Mouse (Mus musculus) forebrain, embryonic 14.5 days (tissue): Measurements from ENCODE around the gene Slc12a5. TPM values are rescaled to one million over a fixed set of nuclear protein-coding genes. Genes with fewer than 3 reads are reported as not detected.
A peak's percentile ranks its signal among the peaks of the same experiment; 100 is the strongest.

Experiments used
- ATAC-seq: fragments of 200-750 bp; cut with Nextera tagmentation; 2 replicates; pipeline ENCODE4 v1.8.0; 2017; ENCODE audit warnings: mild to moderate bottlenecking, moderate library complexity
- DNase-seq: peaks from one replicate; pipeline ENCODE4 v3.0.0-alpha.2; 2015; ENCODE audit warnings: low spot score
- H3K27ac ChIP-seq: fragments of 300-500 bp; sonication (generic); 2 replicates; pipeline ENCODE4 v1.5.1; 2014; ENCODE audit warnings: low read depth, mild to moderate bottlenecking, control low read depth, low read length, moderate library complexity
- H3K27me3 ChIP-seq: fragments of 300-500 bp; sonication (generic); replicated peaks from 2 replicates; pipeline ENCODE4 v1.6.1; 2014; ENCODE audit warnings: low read length, control low read depth, mixed read lengths; ENCODE audit not compliant: control insufficient read depth, insufficient read depth
- H3K36me3 ChIP-seq: fragments of 300-500 bp; sonication (generic); 2 replicates; pipeline ENCODE4 v1.6.1; 2014; ENCODE audit warnings: low read length, control low read depth; ENCODE audit not compliant: control insufficient read depth, insufficient read depth
- H3K4me1 ChIP-seq: fragments of 300-500 bp; sonication (generic); 2 replicates; pipeline ENCODE4 v1.6.1; 2014; ENCODE audit warnings: antibody characterized with exemption, low read length, control low read depth; ENCODE audit not compliant: control insufficient read depth, insufficient read depth
- H3K4me2 ChIP-seq: fragments of 300-500 bp; sonication (generic); 2 replicates; pipeline ENCODE4 v1.6.1; 2014; ENCODE audit warnings: mild to moderate bottlenecking, control low read depth, low read length
- H3K4me3 ChIP-seq: fragments of 300-500 bp; sonication (generic); 2 replicates; pipeline ENCODE4 v1.5.1; 2014; ENCODE audit warnings: low read depth, low read length, control low read depth
- H3K9ac ChIP-seq: fragments of 300-500 bp; sonication (generic); 2 replicates; pipeline ENCODE4 v1.6.1; 2014; ENCODE audit warnings: mild to moderate bottlenecking, low read length, control low read depth, moderate library complexity
- H3K9me3 ChIP-seq: fragments of 300-500 bp; sonication (generic); replicated peaks from 2 replicates; pipeline ENCODE4 v1.6.1; 2016; ENCODE audit warnings: low read length, control low read depth, mixed read lengths; ENCODE audit not compliant: control insufficient read depth
- WGBS: fragments of 180-500 bp; shearing (Covaris S2); extraction: QIAGEN DNeasy Blood & Tissue Kit; methylation state at CpG from one replicate; pipeline ENCODE4 v1.1.7; 2014; 5-methylcytosine and 5-hydroxymethylcytosine counted together
- polyA plus RNA-seq: library from polyadenylated mRNA; unstranded; fragments of >200 nt; fragmentation: Nextera tagmentation; extraction: Ambion mirVana; gene quantifications from 2 replicates; pipeline ENCODE4 v1.2.1, GENCODE M21; 2014

Gene Slc12a5
- polyA plus RNA-seq, 1 experiment from 2014 or later = 15.1 TPM

GRCm38 (mm10) chr2:165043090-165043636, 82.6 kb downstream of the Slc12a5 start:
- Histone ChIP-seq H3K27ac (peak overlapping the region; percentile 65), H3K27me3 (no peaks in the 10 kb centered on the region), H3K9me3 (no peaks in the 10 kb centered on the region), H3K4me1 (peaks cover 6% of the 10 kb centered on the region; the same call in 1 of the 2 replicates), H3K4me3 (no peak overlapping the region), H3K4me2 (peak overlapping the region; percentile 41), H3K36me3 (no peaks in the 10 kb centered on the region), H3K9ac (peak overlapping the region; percentile 9; the same call in 1 of the 2 replicates)
- DNase-seq (peak; percentile 83), ATAC-seq (peak; percentile 74)
- under 1% methylated on average over 17 of the region's 17 CpGs for WGBS

- Histone ChIP-seq H3K9me3 (no peaks in the 10 kb centered on the region), H3K9ac (peak overlapping the region; percentile 9; the same call in 1 of the 2 replicates), H3K27ac (peak overlapping the region; percentile 65), H3K27me3 (no peaks in the 10 kb centered on the region), H3K4me3 (no peak overlapping the region), H3K36me3 (no peaks in the 10 kb centered on the region), H3K4me2 (no peak overlapping the region), H3K4me1 (peaks cover 6% of the 10 kb centered on the region; the same call in 1 of the 2 replicates)
- DNase-seq = no peak
- 49% methylated on average over 2 of the region's 2 CpGs for WGBS
- 0 out of 2 replicates have a peak, but pooled peaks have one; percentile 3 for ATAC-seq
These were observed 83.1 kb downstream of the Slc12a5 start for GRCm38 (mm10) chr2:165043729-165044128.

- no peaks in the 10 kb centered on the region for H3K27me3 ChIP-seq
- 62% methylated on average over 5 of the region's 5 CpGs for WGBS
These were observed 88.4 kb downstream of the Slc12a5 start for GRCm38 (mm10) chr2:165049044-165049443.

More at GRCm38 (mm10) chr2:165049044-165049443, 88.4 kb downstream of the Slc12a5 start:
- Histone ChIP-seq H3K27ac (no peak overlapping the region), H3K36me3 (no peaks in the 10 kb centered on the region), H3K4me2 (no peak overlapping the region), H3K9me3 (peaks cover 3% of the 10 kb centered on the region; the same call in 1 of the 2 replicates), H3K4me1 (0 out of 2 replicates have a peak, but pooled peaks cover 5% of the 10 kb centered on the region), H3K4me3 (no peak overlapping the region), H3K9ac (no peak overlapping the region)
- no peak for ATAC-seq
- no peak for DNase-seq

Other genes with a start within 250 kb of the Slc12a5 start
- gene Spint5, start 245.5 kb upstream of the Slc12a5 start, polyA plus RNA-seq = not detected in 2 replicates
- 0.35 and 0.77 TPM in 2 replicates for gene Wfdc3, start 214.9 kb upstream of the Slc12a5 start, polyA plus RNA-seq
- 62.2 and 64.9 TPM in 2 replicates for gene Dnttip1, start 214.8 kb upstream of the Slc12a5 start, polyA plus RNA-seq
- 162 and 198 TPM in 2 replicates for gene Ube2c, start 190.9 kb upstream of the Slc12a5 start, polyA plus RNA-seq
- not detected in 2 replicates for gene Tnnc2, start 180.8 kb upstream of the Slc12a5 start, polyA plus RNA-seq
- 20.4 and 22.8 TPM in 2 replicates for gene Snx21, start 175.0 kb upstream of the Slc12a5 start, polyA plus RNA-seq
- gene Acot8, start 155.9 kb upstream of the Slc12a5 start, polyA plus RNA-seq = 12.0 and 14.3 TPM in 2 replicates
- gene Zswim3, start 155.7 kb upstream of the Slc12a5 start, polyA plus RNA-seq = 13.0 and 15.0 TPM in 2 replicates
- gene Zswim1, start 138.1 kb upstream of the Slc12a5 start, polyA plus RNA-seq = 19.5 and 23.5 TPM in 2 replicates
- gene Spata25, start 132.3 kb upstream of the Slc12a5 start, polyA plus RNA-seq = 0.30 TPM in 1 of 2 replicates, not detected in the other
- 79.5 and 84.4 TPM in 2 replicates for gene Ctsa, start 127.9 kb upstream of the Slc12a5 start, polyA plus RNA-seq
- gene Neurl2, start 127.3 kb upstream of the Slc12a5 start, polyA plus RNA-seq = 3.9 and 5.8 TPM in 2 replicates
- 58.4 and 80.3 TPM in 2 replicates for gene Pltp, start 103.1 kb upstream of the Slc12a5 start, polyA plus RNA-seq
- 83.9 and 85.1 TPM in 2 replicates for gene Pcif1, start 81.5 kb upstream of the Slc12a5 start, polyA plus RNA-seq
- gene Zfp335, start 49.0 kb upstream of the Slc12a5 start, polyA plus RNA-seq = 8.9 and 13.4 TPM in 2 replicates
- 12.8 and 15.5 TPM in 2 replicates for gene Mmp9, start 20.0 kb upstream of the Slc12a5 start, polyA plus RNA-seq
- 69.6 and 95.3 TPM in 2 replicates for gene Ncoa5, start 74.1 kb downstream of the Slc12a5 start, polyA plus RNA-seq
- gene Cd40, start 94.8 kb downstream of the Slc12a5 start, polyA plus RNA-seq = 7.4 and 8.2 TPM in 2 replicates
- gene 1700025C18Rik, start 129.9 kb downstream of the Slc12a5 start, polyA plus RNA-seq = not detected in 2 replicates